Mouse (Mus musculus) olfactory bulb, adult 2 months (tissue): Measurements from ENCODE around the gene Slc22a3. TPM values are rescaled to one million over a fixed set of nuclear protein-coding genes. Genes with fewer than 3 reads are reported as not detected.

ENCODE experiments used
- H3K27ac ChIP-seq: fragments of 200-500 bp; 2 replicates; pipeline ENCODE4 v1.5.1; 2012; ENCODE audit warnings: low read depth, low read length; ENCODE audit not compliant: insufficient read depth
- H3K4me1 ChIP-seq: fragments of 200-500 bp; 2 replicates; pipeline ENCODE4 v1.6.1; 2012; ENCODE audit warnings: low read length; ENCODE audit not compliant: control insufficient read depth, insufficient read depth
- H3K4me3 ChIP-seq: fragments of 200-500 bp; 2 replicates; pipeline ENCODE4 v1.5.1; 2012; ENCODE audit warnings: mild to moderate bottlenecking, low read depth, low read length, moderate library complexity; ENCODE audit not compliant: insufficient read depth
- CTCF ChIP-seq: fragments of 200-500 bp; IDR thresholded peaks from 2 replicates; pipeline ENCODE4 v1.5.1; 2012; ENCODE audit warnings: low read depth, mild to moderate bottlenecking, low read length, moderate library complexity; ENCODE audit not compliant: insufficient read depth
- POLR2A ChIP-seq: fragments of 200-500 bp; IDR thresholded peaks from 2 replicates; pipeline ENCODE4 v1.6.1; 2012; ENCODE audit warnings: mild to moderate bottlenecking, low read depth, low read length, moderate library complexity; ENCODE audit not compliant: insufficient read depth
- WGBS: fragments of 180-500 bp; shearing (Covaris S2); methylation state at CpG from one replicate; pipeline ENCODE4 v1.1.7; 2018; 5-methylcytosine and 5-hydroxymethylcytosine counted together
- polyA plus RNA-seq: library from polyadenylated mRNA; stranded (reverse); fragments of >200 nt; gene quantifications from 2 replicates; pipeline ENCODE4 v1.2.4, GENCODE M21; 2012; ENCODE audit warnings: low replicate concordance; ENCODE audit not compliant: missing spikeins, insufficient read depth, insufficient read length

Gene Slc22a3
- polyA plus RNA-seq, 1 experiment: not detected

- TF ChIP-seq POLR2A (no peak), CTCF (no peak)
- no peak overlapping the region for H3K4me3 ChIP-seq
- peaks cover 3% of the 10 kb centered on the region; the same call in 1 of the 2 replicates for H3K4me1 ChIP-seq
- no peak overlapping the region for H3K27ac ChIP-seq
- 75% methylated on average over 4 of the region's 4 CpGs for WGBS
Observed at GRCm38 (mm10) chr17:12370289-12370688, 137.2 kb downstream of the Slc22a3 start.

DNA sequence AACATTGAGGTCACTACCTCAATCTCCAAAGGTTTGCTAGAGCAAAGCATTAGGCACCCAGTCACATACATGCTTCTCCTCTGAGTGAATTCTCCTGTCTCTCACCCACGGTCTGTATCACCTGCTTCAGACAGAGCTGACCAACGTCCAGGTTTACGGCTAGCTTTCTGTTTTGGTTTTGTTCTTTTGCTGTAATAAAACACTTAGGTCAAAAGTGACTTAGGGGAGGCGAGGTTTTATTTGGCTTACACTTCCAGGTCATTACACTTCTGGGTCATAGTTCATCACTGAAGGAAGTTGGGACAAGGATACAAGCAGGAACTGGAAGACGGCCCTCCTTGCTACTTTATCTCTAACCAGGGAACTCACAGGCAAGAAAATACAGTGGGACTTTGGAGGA, 138.1 kb downstream of the Slc22a3 start:
- 90% methylated on average over 5 of the region's 5 CpGs for WGBS
- TF ChIP-seq POLR2A: no peak
- no peak for TF ChIP-seq CTCF
- Histone ChIP-seq H3K4me3 (no peak overlapping the region), H3K27ac (no peak overlapping the region), H3K4me1 (peaks cover 3% of the 10 kb centered on the region; the same call in 1 of the 2 replicates)

Other genes starting within 250 kb of the Slc22a3 start
- not detected in 2 replicates for gene Map3k4, start 188.9 kb downstream of the Slc22a3 start, polyA plus RNA-seq
- gene Plg, start 129.1 kb downstream of the Slc22a3 start, polyA plus RNA-seq: not detected in 2 replicates
- not detected in 2 replicates for gene Slc22a2, start 76.4 kb upstream of the Slc22a3 start, polyA plus RNA-seq
- not detected in 2 replicates for gene Slc22a1, start 168.1 kb upstream of the Slc22a3 start, polyA plus RNA-seq